Mouse (Mus musculus) lung, postnatal 0 days (tissue): ENCODE measurements around the gene Duox2.

Experiments
- CTCF ChIP-seq: IDR thresholded peaks from 2 replicates; pipeline ENCODE4 v1.5.1; 2016; ENCODE audit warnings: antibody characterized with exemption, mild to moderate bottlenecking
- EP300 ChIP-seq: IDR thresholded peaks from 2 replicates; pipeline ENCODE4 v1.6.1; 2016; ENCODE audit warnings: antibody characterized with exemption, mild to moderate bottlenecking, control low read depth

DNA sequence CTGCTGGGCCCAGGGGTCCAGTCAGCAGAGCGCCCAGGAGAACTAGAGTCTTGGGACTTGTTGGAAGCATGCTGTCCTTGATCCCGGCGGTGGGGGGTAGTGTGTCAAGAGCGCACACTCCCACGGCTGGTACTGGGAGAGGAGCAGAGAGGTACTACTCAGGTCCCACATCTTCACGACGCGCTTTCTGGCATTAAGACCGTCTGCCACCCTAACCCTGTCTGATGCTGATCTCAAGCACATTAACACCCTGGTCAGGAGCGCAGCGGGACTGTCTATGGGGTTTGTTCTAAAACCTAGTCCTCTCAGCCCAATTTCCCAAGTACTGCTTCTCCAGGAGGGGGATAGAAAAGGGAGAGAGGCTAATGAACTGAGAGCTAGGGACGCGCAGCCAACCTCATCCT lies at the start of gene Duox2:
- no peak for TF ChIP-seq CTCF
- TF ChIP-seq EP300, result no peak
